Mouse (Mus musculus) C2C12 (cell line): ENCODE data around the gene Dera. TPM values are rescaled to one million over a fixed set of nuclear protein-coding genes. Genes with fewer than 3 reads are reported as not detected.

Source experiments
- H3K27me3 ChIP-seq: one replicate; pipeline ENCODE4 v1.6.1; 2011; ENCODE audit not compliant: control insufficient read depth, insufficient read depth, insufficient read length
- H3K36me3 ChIP-seq: one replicate; pipeline ENCODE4 v1.6.1; 2011; ENCODE audit not compliant: control insufficient read depth, insufficient read depth
- H3K4me3 ChIP-seq: one replicate; pipeline ENCODE4 v1.5.1; 2011; ENCODE audit warnings: mild to moderate bottlenecking, control low read depth; ENCODE audit not compliant: poor library complexity, insufficient read depth, severe bottlenecking
- H3K79me2 ChIP-seq: one replicate; pipeline ENCODE4 v1.6.1; 2011; ENCODE audit not compliant: control insufficient read depth, insufficient read depth
- H3K79me3 ChIP-seq: one replicate; pipeline ENCODE4 v1.6.1; 2011; ENCODE audit warnings: low read depth, control low read depth
- H3ac ChIP-seq: one replicate; pipeline ENCODE3; 2011; ENCODE audit warnings: low read depth; ENCODE audit not compliant: control insufficient read depth, insufficient read length
- CEBPB ChIP-seq: IDR thresholded peaks from one replicate; pipeline ENCODE4 v1.6.1; 2011; ENCODE audit warnings: low read depth, mild to moderate bottlenecking, control low read depth, moderate library complexity
- CTCF ChIP-seq: IDR thresholded peaks from one replicate; pipeline ENCODE4 v1.5.1; 2011; ENCODE audit not compliant: control insufficient read depth, insufficient read depth, insufficient read length
- FOSL1 ChIP-seq: IDR thresholded peaks from one replicate; pipeline ENCODE4 v1.8.0; 2011; ENCODE audit warnings: mild to moderate bottlenecking, low read length; ENCODE audit not compliant: poor library complexity, insufficient read depth, severe bottlenecking
- MAX ChIP-seq: IDR thresholded peaks from one replicate; pipeline ENCODE4 v1.6.1; 2011; ENCODE audit warnings: mild to moderate bottlenecking, control low read depth
- MYOD1 ChIP-seq: IDR thresholded peaks from one replicate; pipeline ENCODE4 v1.6.1; 2011; ENCODE audit warnings: low read depth; ENCODE audit not compliant: control insufficient read depth, insufficient read length
- MYOG ChIP-seq: IDR thresholded peaks from one replicate; pipeline ENCODE4 v1.6.1; 2011; ENCODE audit not compliant: control insufficient read depth, insufficient read length; ENCODE audit errors: extremely low read depth
- USF1 ChIP-seq: IDR thresholded peaks from one replicate; pipeline ENCODE4 v1.6.1; 2011; ENCODE audit warnings: low read depth, mild to moderate bottlenecking, control low read depth, moderate library complexity
- polyA plus RNA-seq: library from polyadenylated mRNA; unstranded; fragments of >200 nt; fragmentation: generic; extraction: Trizol; gene quantifications from one replicate; pipeline ENCODE4 v1.2.1, GENCODE M21; 2012; ENCODE audit warnings: missing spikeins

Dera gene
- polyA plus RNA-seq, 1 experiment, result 17.7 TPM

- H3K4me3 ChIP-seq, result no peak overlapping the region
- no peaks in the 10 kb centered on the region for H3K27me3 ChIP-seq
- no peaks in the 10 kb centered on the region for H3K36me3 ChIP-seq
- no peaks in the 10 kb centered on the region for H3K79me3 ChIP-seq
- H3K79me2 ChIP-seq, result no peaks in the 10 kb centered on the region
- no peak for TF ChIP-seq MAX
- no peak for TF ChIP-seq USF1
- no peak for TF ChIP-seq CEBPB
- no peak for TF ChIP-seq FOSL1
- TF ChIP-seq CTCF, result no peak
- TF ChIP-seq MYOG, result no peak
- no peak overlapping the region for H3ac ChIP-seq
These were observed 52.0 kb downstream of the Dera start for GRCm38 (mm10) chr6:137806342-137806741.

- TF ChIP-seq CEBPB (no peak), MYOD1 (no peak), MAX (no peak)
- Histone ChIP-seq H3K79me3 (no peaks in the 10 kb centered on the region), H3ac (no peak overlapping the region), H3K4me3 (no peak overlapping the region), H3K36me3 (no peaks in the 10 kb centered on the region), H3K27me3 (no peaks in the 10 kb centered on the region), H3K79me2 (no peaks in the 10 kb centered on the region)
These were observed 52.5 kb downstream of the Dera start for GRCm38 (mm10) chr6:137806806-137807205.

DNA sequence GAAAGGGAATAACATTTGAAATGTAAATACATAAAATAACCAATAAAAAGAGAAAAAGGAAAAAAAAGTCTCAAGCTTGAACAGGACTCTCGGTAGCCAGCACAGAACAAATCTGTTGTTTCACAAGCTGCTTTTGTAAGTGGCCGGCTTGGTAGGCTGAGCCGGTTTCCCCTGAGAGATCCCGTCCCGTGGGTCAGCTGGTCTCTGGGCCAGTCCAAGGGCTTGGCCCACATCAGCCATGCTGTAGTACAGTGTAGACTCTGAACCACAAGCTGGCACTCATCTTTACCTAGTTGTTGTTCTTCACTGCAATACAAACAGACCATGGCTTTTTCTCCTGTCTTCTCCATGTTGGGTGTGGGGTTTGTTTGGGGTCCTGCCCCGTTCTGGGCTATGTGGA, 53.0 kb downstream of the Dera start:
- Histone ChIP-seq H3ac (no peak overlapping the region), H3K27me3 (no peaks in the 10 kb centered on the region), H3K4me3 (no peak overlapping the region), H3K79me3 (no peaks in the 10 kb centered on the region), H3K79me2 (no peaks in the 10 kb centered on the region), H3K36me3 (no peaks in the 10 kb centered on the region)
- no peak for TF ChIP-seq CEBPB
- no peak for TF ChIP-seq FOSL1
- TF ChIP-seq CTCF, result no peak
- TF ChIP-seq USF1, result no peak
- TF ChIP-seq MYOG, result no peak
- no peak for TF ChIP-seq MAX
- TF ChIP-seq MYOD1, result no peak

DNA sequence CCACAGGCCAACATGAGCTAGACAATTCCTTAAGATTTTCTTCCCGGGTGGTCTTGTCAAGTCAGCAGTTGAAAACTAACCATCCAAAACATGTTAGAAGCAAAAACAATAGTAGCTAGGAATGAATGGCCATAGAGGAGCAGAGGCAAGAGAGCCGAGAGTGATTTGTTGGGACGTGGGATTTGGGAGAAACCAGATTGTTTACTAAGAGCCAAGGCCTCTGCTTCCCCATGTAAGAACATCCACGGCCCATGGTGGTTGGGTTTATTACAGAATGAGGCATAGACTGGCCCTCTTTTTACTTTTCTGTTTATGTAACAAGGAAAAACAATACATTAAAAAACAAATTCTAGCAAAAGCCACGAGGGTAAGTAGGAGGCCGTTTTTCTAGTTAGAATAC, 54.4 kb downstream of the Dera start:
- no peaks in the 10 kb centered on the region for H3K27me3 ChIP-seq
- no peaks in the 10 kb centered on the region for H3K79me2 ChIP-seq
- H3K4me3 ChIP-seq, result no peak overlapping the region
- no peak overlapping the region for H3ac ChIP-seq
- no peak for TF ChIP-seq CEBPB
- TF ChIP-seq MYOG, result no peak
- no peak for TF ChIP-seq USF1
- no peak for TF ChIP-seq MAX
- TF ChIP-seq MYOD1, result no peak
- no peak for TF ChIP-seq CTCF
- TF ChIP-seq FOSL1, result no peak
- no peaks in the 10 kb centered on the region for H3K36me3 ChIP-seq
- no peaks in the 10 kb centered on the region for H3K79me3 ChIP-seq

GRCm38 (mm10) chr6:137810136-137810535, 55.8 kb downstream of the Dera start:
- no peaks in the 10 kb centered on the region for H3K79me3 ChIP-seq
- H3K36me3 ChIP-seq, result no peaks in the 10 kb centered on the region
- no peak for TF ChIP-seq CEBPB
- no peak for TF ChIP-seq FOSL1
- TF ChIP-seq MYOD1, result no peak
- no peak for TF ChIP-seq MAX
- no peak for TF ChIP-seq CTCF
- TF ChIP-seq USF1, result no peak
- no peak for TF ChIP-seq MYOG
- no peaks in the 10 kb centered on the region for H3K79me2 ChIP-seq
- H3K27me3 ChIP-seq, result no peaks in the 10 kb centered on the region
- no peak overlapping the region for H3K4me3 ChIP-seq
- H3ac ChIP-seq, result no peak overlapping the region

GRCm38 (mm10) chr6:137814006-137814405, 59.7 kb downstream of the Dera start:
- no peak for TF ChIP-seq CEBPB
- no peak for TF ChIP-seq USF1
- TF ChIP-seq CTCF, result no peak
- TF ChIP-seq MYOD1, result no peak
- no peak for TF ChIP-seq MAX
- TF ChIP-seq FOSL1, result no peak
- TF ChIP-seq MYOG, result no peak
- no peaks in the 10 kb centered on the region for H3K79me2 ChIP-seq
- no peaks in the 10 kb centered on the region for H3K36me3 ChIP-seq
- no peaks in the 10 kb centered on the region for H3K79me3 ChIP-seq
- H3K4me3 ChIP-seq, result no peak overlapping the region
- no peaks in the 10 kb centered on the region for H3K27me3 ChIP-seq
- no peak overlapping the region for H3ac ChIP-seq
